19 mouse cellular contexts compared by ENCODE assay signal in the genomic region with DNA sequence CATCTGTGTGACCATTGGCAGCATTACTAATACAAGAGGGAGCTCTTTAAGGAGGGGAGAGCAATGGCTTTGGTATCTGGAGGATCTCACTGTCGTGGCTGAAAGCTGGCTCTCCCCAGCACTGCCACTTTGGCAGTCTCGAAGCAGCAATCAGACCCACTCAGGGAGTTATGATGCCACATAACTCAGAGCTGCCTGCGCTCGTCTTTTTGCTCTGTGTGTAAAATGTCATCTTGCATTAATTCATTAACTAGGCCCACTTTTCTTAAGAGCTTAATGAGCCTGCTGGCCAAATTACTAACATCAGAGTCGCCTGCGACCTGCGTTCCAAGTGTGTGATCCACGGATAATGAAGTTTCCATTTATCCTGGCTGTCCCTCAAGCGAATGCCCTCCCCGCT.
DNase-seq lines count a peak whose midpoint lies in the region; ATAC-seq and TF ChIP-seq lines count a peak whose summit lies in the region.
"Had no signal": no experiment of that assay in that cellular context is flagged by ENCODE, and none has a peak within 500 bp of the region (broad histone marks: within the 10 kb centered on the region; RNA-seq: fewer than 3 reads in every experiment).

No protein-coding gene starts in this region.

- WGBS in forebrain, embryonic 10.5 days: 80% methylated on average over 10 of the region's 10 CpGs
- 23% methylated on average over 10 of the region's 10 CpGs for WGBS in forebrain, postnatal 0 days
- 65% methylated on average over 10 of the region's 10 CpGs for WGBS in hindbrain, embryonic 12.5 days
- 47% methylated on average over 10 of the region's 10 CpGs for WGBS in hindbrain, embryonic 16.5 days
- WGBS in limb, embryonic 10.5 days: 60% methylated on average over 10 of the region's 10 CpGs

- ATAC-seq in forebrain, postnatal 0 days: no peak
- ATAC-seq in hindbrain, embryonic 12.5 days (ENCODE audit: low FRiP score): 0 out of 2 replicates have a peak, but pooled peaks have one; percentile 27
- ATAC-seq in hindbrain, embryonic 16.5 days: no peak
- ATAC-seq: CD4-positive, CD25-positive, alpha-beta regulatory T cell, adult 4 months; lung, postnatal 0 days had no signal

- H3K27me3 ChIP-seq in forebrain, embryonic 10.5 days (ENCODE audit: poor library complexity, severe bottlenecking): no peaks in the 10 kb centered on the region
- no peaks in the 10 kb centered on the region for H3K27me3 ChIP-seq in forebrain, postnatal 0 days (ENCODE audit: insufficient read depth, low read length)
- H3K27me3 ChIP-seq in hindbrain, embryonic 12.5 days: no peaks in the 10 kb centered on the region
- H3K27me3 ChIP-seq in hindbrain, embryonic 16.5 days (replicated peaks; ENCODE audit: control insufficient read depth, insufficient read depth, low read length): no peaks in the 10 kb centered on the region
- no peaks in the 10 kb centered on the region for H3K27me3 ChIP-seq in limb, embryonic 10.5 days (ENCODE audit: low read depth, poor library complexity, severe bottlenecking)

- DNase-seq in forebrain, embryonic 10.5 days (ENCODE audit: extremely low spot score, low spot score): no peak
- no peak for DNase-seq in forebrain, postnatal 0 days
- DNase-seq in MN1 (ENCODE audit: low spot score): peak; percentile 54
- no peak for DNase-seq in limb, embryonic 10.5 days (ENCODE audit: low spot score)
- no peak for DNase-seq in ovary, postnatal 10 days (ENCODE audit: low spot score)
- DNase-seq in right cerebral cortex, postnatal 25 days: no peak
- DNase-seq: adrenal gland, postnatal 25 days; cerebellum, adult 11-12 months; cerebellum, postnatal 14 days; gastrocnemius, postnatal 25 days; kidney, adult 11 months; kidney, postnatal 14 days; liver; thymus, postnatal 36 days had no signal

- peaks cover 36% of the 10 kb centered on the region for H3K4me1 ChIP-seq in forebrain, embryonic 10.5 days
- no peaks in the 10 kb centered on the region for H3K4me1 ChIP-seq in forebrain, postnatal 0 days (ENCODE audit: insufficient read depth)
- peaks cover 28% of the 10 kb centered on the region for H3K4me1 ChIP-seq in hindbrain, embryonic 12.5 days
- peaks cover 17% of the 10 kb centered on the region for H3K4me1 ChIP-seq in hindbrain, embryonic 16.5 days (ENCODE audit: control insufficient read depth, insufficient read depth, low read depth, low read length)
- peaks cover 29% of the 10 kb centered on the region for H3K4me1 ChIP-seq in limb, embryonic 10.5 days

- no peak overlapping the region for H3K4me3 ChIP-seq in forebrain, embryonic 10.5 days
- no peak overlapping the region for H3K4me3 ChIP-seq in forebrain, postnatal 0 days (ENCODE audit: low read depth, low read length)
- H3K4me3 ChIP-seq in hindbrain, embryonic 12.5 days: no peak overlapping the region
- H3K4me3 ChIP-seq in hindbrain, embryonic 16.5 days (ENCODE audit: low read length): no peak overlapping the region
- no peak overlapping the region for H3K4me3 ChIP-seq in limb, embryonic 10.5 days
- H3K4me3 ChIP-seq: layer of hippocampus, adult 2 months had no signal

- peaks cover 38% of the 10 kb centered on the region for H3K36me3 ChIP-seq in forebrain, embryonic 10.5 days (replicated peaks)
- H3K36me3 ChIP-seq in forebrain, postnatal 0 days (ENCODE audit: insufficient read depth): peaks cover 7% of the 10 kb centered on the region; the same call in 1 of the 2 replicates
- peaks cover 27% of the 10 kb centered on the region for H3K36me3 ChIP-seq in hindbrain, embryonic 12.5 days
- no peaks in the 10 kb centered on the region for H3K36me3 ChIP-seq in hindbrain, embryonic 16.5 days (ENCODE audit: control insufficient read depth, insufficient read depth, low read length)
- peaks cover 35% of the 10 kb centered on the region for H3K36me3 ChIP-seq in limb, embryonic 10.5 days

- H3K27ac ChIP-seq in forebrain, embryonic 10.5 days: peak overlapping the region; percentile 76; the same call in 1 of the 2 replicates
- no peak overlapping the region for H3K27ac ChIP-seq in forebrain, postnatal 0 days (ENCODE audit: low read depth, low read length)
- H3K27ac ChIP-seq in hindbrain, embryonic 12.5 days: peak overlapping the region; percentile 66
- H3K27ac ChIP-seq in hindbrain, embryonic 16.5 days (ENCODE audit: low read depth, low read length): no peak overlapping the region
- H3K27ac ChIP-seq in limb, embryonic 10.5 days: 0 out of 2 replicates have a peak overlapping the region, but pooled peaks have one; percentile 5
- H3K27ac ChIP-seq: layer of hippocampus, adult 2 months had no signal

- no peak overlapping the region for H3K4me2 ChIP-seq in forebrain, postnatal 0 days (ENCODE audit: low read depth)
- no peak overlapping the region for H3K4me2 ChIP-seq in hindbrain, embryonic 12.5 days (replicated peaks)
- no peak overlapping the region for H3K4me2 ChIP-seq in hindbrain, embryonic 16.5 days (ENCODE audit: low read length)

- no peaks in the 10 kb centered on the region for H3K9me3 ChIP-seq in forebrain, embryonic 10.5 days
- no peaks in the 10 kb centered on the region for H3K9me3 ChIP-seq in forebrain, postnatal 0 days (ENCODE audit: low read length)
- H3K9me3 ChIP-seq in hindbrain, embryonic 12.5 days (replicated peaks): no peaks in the 10 kb centered on the region
- H3K9me3 ChIP-seq in hindbrain, embryonic 16.5 days (ENCODE audit: control insufficient read depth, low read length): no peaks in the 10 kb centered on the region
- H3K9me3 ChIP-seq in limb, embryonic 10.5 days (replicated peaks): no peaks in the 10 kb centered on the region

- no peak overlapping the region for H3K9ac ChIP-seq in forebrain, postnatal 0 days
- 0 out of 2 replicates have a peak overlapping the region, but pooled peaks have one; percentile 20 for H3K9ac ChIP-seq in hindbrain, embryonic 12.5 days
- H3K9ac ChIP-seq in hindbrain, embryonic 16.5 days (ENCODE audit: low read depth, low read length): no peak overlapping the region

- TF ChIP-seq CTCF in forebrain, postnatal 0 days (IDR thresholded peaks at IDR 0.05; ENCODE audit: low read depth): no peak

Comparison
In these comparisons a context has a peak if more than half of its experiments do, and no peak if none do; other contexts are left out.
1. H3K27ac ChIP-seq: peak in forebrain, embryonic 10.5 days (single experiment), hindbrain, embryonic 12.5 days (single experiment) and limb, embryonic 10.5 days (single experiment); none in forebrain, postnatal 0 days (single experiment) and hindbrain, embryonic 16.5 days (single experiment).